Mouse (Mus musculus) bone marrow macrophage, adult 2 months (primary cell): ENCODE measurements around the gene Fxyd5. TPM values are rescaled to one million over a fixed set of nuclear protein-coding genes. Genes with fewer than 3 reads are reported as not detected.

Source experiments
- H3K27ac ChIP-seq: 2 replicates; pipeline ENCODE4 v1.5.1; 2012; ENCODE audit warnings: low read depth, low read length; ENCODE audit not compliant: insufficient read depth
- H3K4me1 ChIP-seq: 2 replicates; pipeline ENCODE4 v1.6.1; 2012; ENCODE audit warnings: low read length; ENCODE audit not compliant: control insufficient read depth, insufficient read depth
- H3K4me3 ChIP-seq: 2 replicates; pipeline ENCODE4 v1.5.1; 2012; ENCODE audit warnings: mild to moderate bottlenecking, low read length, moderate library complexity; ENCODE audit not compliant: insufficient read depth
- CTCF ChIP-seq: IDR thresholded peaks from 2 replicates; pipeline ENCODE4 v1.5.1; 2012; ENCODE audit warnings: low read depth, mild to moderate bottlenecking, low read length, moderate library complexity
- POLR2A ChIP-seq: IDR thresholded peaks from 2 replicates; pipeline ENCODE4 v1.6.1; 2012; ENCODE audit warnings: mild to moderate bottlenecking, low read depth, low read length, borderline replicate concordance
- polyA plus RNA-seq: library from polyadenylated mRNA; stranded (reverse); fragments of >200 nt; gene quantifications from 2 replicates; pipeline ENCODE4 v1.2.4, GENCODE M21; 2012; ENCODE audit not compliant: missing spikeins, insufficient read depth, insufficient read length

Gene Fxyd5
- polyA plus RNA-seq, 1 experiment: 2,039 TPM

GRCm38 (mm10) chr7:31055883-31056282 is 13.6 kb upstream of the Fxyd5 start:
- TF ChIP-seq POLR2A (no peak), CTCF (no peak)
- H3K27ac ChIP-seq: no peak overlapping the region
- H3K4me1 ChIP-seq: peaks cover 6% of the 10 kb centered on the region

DNA sequence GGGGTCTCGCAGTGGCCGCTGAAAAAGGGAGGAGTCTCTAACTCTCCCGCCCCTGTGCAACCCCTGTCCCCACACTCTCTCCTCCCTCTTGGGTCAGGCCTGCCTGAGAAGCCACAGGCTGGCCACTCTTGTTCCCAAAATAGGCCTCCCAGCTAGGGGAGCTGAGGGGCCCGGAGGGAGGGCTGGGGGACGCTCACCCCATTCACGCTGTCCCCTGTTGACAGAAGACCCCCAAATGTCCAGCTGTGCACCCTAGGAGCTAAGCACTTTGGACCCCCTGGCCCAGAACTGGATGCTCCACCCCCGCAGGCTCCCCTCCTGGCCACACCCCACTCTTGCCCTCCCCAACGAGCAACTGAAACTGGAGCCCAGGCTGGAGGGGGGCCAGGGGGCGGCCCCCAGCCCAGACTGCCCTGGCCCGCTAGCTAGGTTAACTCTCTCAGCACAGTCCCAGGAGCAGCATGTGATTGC is 13.1 kb upstream of the Fxyd5 start:
- peaks cover 6% of the 10 kb centered on the region for H3K4me1 ChIP-seq
- TF ChIP-seq CTCF: no peak
- no peak for TF ChIP-seq POLR2A
- H3K27ac ChIP-seq: no peak overlapping the region
- no peak overlapping the region for H3K4me3 ChIP-seq

More at GRCm38 (mm10) chr7:31055883-31056282, 13.6 kb upstream of the Fxyd5 start:
- no peak overlapping the region for H3K4me3 ChIP-seq

DNA sequence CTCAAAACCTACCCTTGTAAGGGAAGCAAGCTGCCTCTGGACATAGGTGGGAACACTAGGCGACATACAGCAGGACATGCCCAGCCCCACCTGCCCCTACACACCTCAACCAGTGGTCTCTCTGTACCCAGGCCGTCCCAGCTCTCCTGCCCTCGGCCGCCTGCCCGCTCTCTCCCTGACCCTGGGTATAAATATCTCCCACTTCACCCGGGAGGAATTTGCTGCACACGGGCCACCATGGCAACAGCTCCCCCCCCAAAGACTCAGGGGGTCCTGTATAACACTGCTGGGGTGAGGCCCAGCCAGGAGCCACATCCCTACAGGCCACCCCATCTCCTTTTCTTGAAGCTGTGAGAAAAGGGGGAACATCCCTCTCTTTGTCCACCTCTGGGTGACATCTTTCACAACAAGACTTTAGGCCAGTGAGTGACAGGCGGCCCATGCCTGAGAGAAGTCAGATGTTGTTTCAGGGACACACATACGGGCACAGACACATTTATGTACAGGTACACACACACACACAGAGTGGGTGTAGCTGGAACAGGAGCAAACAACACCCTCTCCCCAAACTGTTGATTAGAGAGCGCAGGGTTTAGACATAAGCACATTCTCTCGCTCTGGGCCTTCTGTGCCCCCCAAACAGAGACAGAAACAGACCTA is 12.5 kb upstream of the Fxyd5 start:
- Histone ChIP-seq H3K4me3 (no peak overlapping the region), H3K27ac (no peak overlapping the region), H3K4me1 (peaks cover 6% of the 10 kb centered on the region)

GRCm38 (mm10) chr7:31053882-31054447 is 11.7 kb upstream of the Fxyd5 start:
- Histone ChIP-seq H3K27ac (no peak overlapping the region), H3K4me3 (no peak overlapping the region), H3K4me1 (0 out of 2 replicates have a peak, but pooled peaks cover 3% of the 10 kb centered on the region)
- no peak for TF ChIP-seq POLR2A
- no peak for TF ChIP-seq CTCF

More for the DNA sequence above, 12.5 kb upstream of the Fxyd5 start:
- TF ChIP-seq CTCF (no peak), POLR2A (no peak)

- Histone ChIP-seq H3K27ac (no peak overlapping the region), H3K4me3 (no peak overlapping the region), H3K4me1 (0 out of 2 replicates have a peak, but pooled peaks cover 3% of the 10 kb centered on the region)
- no peak for TF ChIP-seq CTCF
- TF ChIP-seq POLR2A: no peak
Measured at GRCm38 (mm10) chr7:31052636-31053434, 10.6 kb upstream of the Fxyd5 start.

- no peak overlapping the region for H3K4me3 ChIP-seq
- H3K27ac ChIP-seq: no peak overlapping the region
- 0 out of 2 replicates have a peak, but pooled peaks cover 3% of the 10 kb centered on the region for H3K4me1 ChIP-seq
- TF ChIP-seq CTCF (no peak), POLR2A (no peak)
Measured at GRCm38 (mm10) chr7:31052251-31052635, 10.0 kb upstream of the Fxyd5 start.

DNA sequence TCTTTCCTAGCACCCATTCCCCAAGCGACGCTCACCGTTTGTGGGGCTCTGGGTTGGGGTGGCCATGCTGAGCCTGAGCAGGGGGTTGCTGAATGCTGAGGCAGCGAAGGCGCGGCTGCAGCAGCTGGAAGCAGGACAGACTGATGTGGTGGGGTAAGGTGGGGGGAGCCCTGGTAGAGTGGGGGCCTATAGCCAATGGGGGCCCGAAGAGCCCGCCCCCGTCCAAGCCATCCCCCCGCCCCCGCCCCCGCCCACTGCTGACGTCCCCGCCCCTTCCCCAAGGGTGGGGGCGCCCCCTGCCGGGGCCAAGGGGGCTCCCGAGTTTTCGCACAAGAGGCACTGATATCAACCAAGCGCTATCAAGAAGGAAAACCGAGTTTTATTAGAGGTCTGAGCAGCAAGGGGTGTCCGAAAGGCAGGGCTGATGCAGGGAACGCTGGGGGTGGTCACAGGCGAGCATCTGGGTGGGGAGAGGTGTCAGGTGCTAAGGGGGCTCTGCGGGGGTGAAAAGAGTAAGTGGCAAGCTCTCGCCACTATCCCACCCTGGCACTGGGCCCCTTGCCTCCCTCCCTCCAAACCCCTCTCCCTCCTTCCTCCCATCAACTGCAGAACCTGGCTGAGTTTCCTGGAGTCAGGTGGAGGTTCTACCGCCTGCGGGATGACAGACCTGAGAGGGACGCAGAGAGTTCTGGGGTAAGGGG is 9.2 kb upstream of the Fxyd5 start, which contains the start of gene Fxyd7:
Fxyd7 (minus strand) TSS at position 147 of the 701 bp plus-strand sequence.
- no peak within 1 kb of the TSS for H3K4me3 ChIP-seq

GRCm38 (mm10) chr7:31050921-31051320 is 8.6 kb upstream of the Fxyd5 start:
- Histone ChIP-seq H3K27ac (no peak overlapping the region), H3K4me1 (0 out of 2 replicates have a peak, but pooled peaks cover 3% of the 10 kb centered on the region), H3K4me3 (no peak overlapping the region)
- TF ChIP-seq POLR2A: no peak
- no peak for TF ChIP-seq CTCF

More for the DNA sequence above, 9.2 kb upstream of the Fxyd5 start, which contains the start of gene Fxyd7:
- H3K4me1 ChIP-seq: 0 out of 2 replicates have a peak, but pooled peaks cover 3% of the 10 kb centered on the region
- H3K27ac ChIP-seq: no peak within 1 kb of the TSS
- no peak for TF ChIP-seq POLR2A
- TF ChIP-seq CTCF: no peak

DNA sequence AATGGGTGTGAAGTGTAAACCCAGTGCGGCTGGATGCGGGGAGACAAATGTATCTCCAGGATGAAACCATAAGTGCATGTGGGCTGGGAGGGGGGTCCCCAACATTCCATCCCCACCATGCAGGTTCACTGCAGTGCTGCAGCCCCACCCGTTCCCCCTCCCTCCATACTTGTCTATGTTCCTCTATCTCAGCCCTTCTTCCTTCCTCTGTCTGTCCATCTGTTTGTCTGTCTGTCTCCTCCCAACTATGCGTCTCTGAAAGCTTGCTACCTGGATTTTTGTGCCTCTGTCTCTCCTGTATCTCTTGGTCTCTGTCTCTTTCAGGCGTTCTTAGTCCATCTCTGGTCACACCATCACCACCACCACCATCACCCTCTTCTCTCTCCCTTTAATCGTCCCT is 8.2 kb upstream of the Fxyd5 start:
- Histone ChIP-seq H3K27ac (no peak overlapping the region), H3K4me1 (0 out of 2 replicates have a peak, but pooled peaks cover 3% of the 10 kb centered on the region)
- TF ChIP-seq POLR2A: no peak
- no peak for TF ChIP-seq CTCF

DNA sequence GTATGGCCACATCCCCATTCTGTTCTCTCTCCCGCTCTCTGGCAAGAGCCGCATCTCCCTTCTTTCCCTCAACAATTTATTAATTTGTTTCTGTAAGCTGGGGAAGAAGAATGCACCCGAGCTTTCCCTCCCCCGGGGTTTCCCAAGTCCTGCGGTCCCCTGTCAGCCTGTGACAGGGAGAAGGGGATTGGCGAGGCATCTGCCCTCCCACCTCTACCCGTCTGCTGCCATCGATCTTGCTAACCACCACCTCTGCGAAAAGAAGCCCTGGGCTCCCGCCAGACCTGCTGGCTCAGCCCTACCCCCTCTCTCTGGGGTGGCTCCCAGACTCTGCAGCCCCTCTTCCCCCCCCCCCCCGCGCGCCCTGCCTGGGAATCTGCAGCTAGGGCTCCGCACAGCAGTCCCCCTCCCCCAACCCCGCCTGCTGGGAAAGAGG is 7.6 kb upstream of the Fxyd5 start:
- Histone ChIP-seq H3K27ac (no peak overlapping the region), H3K4me1 (0 out of 2 replicates have a peak, but pooled peaks cover 3% of the 10 kb centered on the region), H3K4me3 (no peak overlapping the region)
- TF ChIP-seq CTCF (no peak), POLR2A (no peak)

More for the DNA sequence above, 8.2 kb upstream of the Fxyd5 start:
- H3K4me3 ChIP-seq: no peak overlapping the region
